Mouse (Mus musculus) layer of hippocampus, adult 6 months (tissue): Measurements from ENCODE around the gene Hist2h2ab. TPM values are rescaled to one million over a fixed set of nuclear protein-coding genes. Genes with fewer than 3 reads are reported as not detected.

Experiments
- long read RNA-seq, 2 experiments: library from polyadenylated mRNA; unstranded; transcript quantifications; one replicate each; pipeline ENCODE4 v2.0.0; 2019 to 2020
- microRNA-seq: library from miRNA; unstranded; fragments of <30 nt; microRNA quantifications from one replicate; pipeline ENCODE4 v1.2.0, GENCODE M21; 2020
- polyA plus RNA-seq: library from polyadenylated mRNA; unstranded; fragments of <200 nt; fragmentation: Nextera tagmentation; gene quantifications from 2 replicates; pipeline ENCODE4 v1.2.3, GENCODE M21; 2021

Gene Hist2h2ab
- 1.0 TPM in 1 of 2 replicates, not detected in the other for polyA plus RNA-seq
- long read RNA-seq, experiment 1: 0 reads
- long read RNA-seq, experiment 2: 0 reads

GRCm38 (mm10) chr3:96219661-96220130 is at the start of gene Hist2h2ab, which contains the start of gene Bola1:
Hist2h2ab (plus strand) TSS chr3:96219865.
Bola1 (minus strand) TSS chr3:96219709.

GRCm38 (mm10) chr3:96172197-96173178 is 47.2 kb upstream of the Hist2h2ab start, which contains the start of gene Sf3b4:
Sf3b4 (plus strand) TSS chr3:96172332.

GRCm38 (mm10) chr3:96180727-96181477 is 38.8 kb upstream of the Hist2h2ab start, which contains the start of gene Sv2a:
Sv2a (plus strand) TSS chr3:96181151.

GRCm38 (mm10) chr3:96220765-96221639 is 1.3 kb downstream of the Hist2h2ab start, which contains the start of the genes Hist2h2ac and Hist2h2be:
Hist2h2ac (minus strand) TSS chr3:96220880.
Hist2h2be (plus strand) TSS chr3:96221119.

GRCm38 (mm10) chr3:96238954-96239793 is 19.5 kb downstream of the Hist2h2ab start, which contains the start of gene Hist2h3c2:
Hist2h3c2 (minus strand) TSS chr3:96239127.

GRCm38 (mm10) chr3:96239949-96240798 is 20.5 kb downstream of the Hist2h2ab start, which contains the start of gene Hist2h2aa2:
Hist2h2aa2 (minus strand) TSS chr3:96240276.

GRCm38 (mm10) chr3:96245003-96245886 is 25.6 kb downstream of the Hist2h2ab start, which contains the start of gene Hist2h2aa1:
Hist2h2aa1 (plus strand) TSS chr3:96245497.

GRCm38 (mm10) chr3:96246427-96246856 is 26.8 kb downstream of the Hist2h2ab start, which contains the start of gene Hist2h3c1:
Hist2h3c1 (plus strand) TSS chr3:96246685.

GRCm38 (mm10) chr3:96262979-96263550 is 43.4 kb downstream of the Hist2h2ab start, which contains the start of gene Hist2h4:
Hist2h4 (minus strand) TSS chr3:96263311.

GRCm38 (mm10) chr3:96268051-96268775 is 48.5 kb downstream of the Hist2h2ab start, which contains the start of gene Hist2h3b:
Hist2h3b (plus strand) TSS chr3:96268654.

Small RNAs within 50 kb of the gene (microRNA-seq; reads per million reads assigned to microRNA genes)
- gene Gm44492: not detected
- gene Gm47311: not detected
- gene Gm47313: not detected

Other genes starting within 250 kb of the Hist2h2ab start
- 10.1 and 15.2 TPM in 2 replicates for gene Plekho1, start 223.9 kb upstream of the Hist2h2ab start, polyA plus RNA-seq
- 20.4 and 23.1 TPM in 2 replicates for gene Vps45, start 161.4 kb upstream of the Hist2h2ab start, polyA plus RNA-seq
- gene Otud7b, start 115.3 kb upstream of the Hist2h2ab start, polyA plus RNA-seq: 7.7 and 8.0 TPM in 2 replicates
- gene Mtmr11, start 57.9 kb upstream of the Hist2h2ab start, polyA plus RNA-seq: 2.4 and 3.0 TPM in 2 replicates
- gene Sf3b4, start 47.5 kb upstream of the Hist2h2ab start, polyA plus RNA-seq: 26.4 and 34.0 TPM in 2 replicates
- gene Sv2a, start 38.7 kb upstream of the Hist2h2ab start, polyA plus RNA-seq: 59.4 and 61.5 TPM in 2 replicates
- gene Bola1, start 156 bp upstream of the Hist2h2ab start, polyA plus RNA-seq: 77.8 and 84.9 TPM in 2 replicates
- 3.7 and 6.7 TPM in 2 replicates for gene Hist2h2ac, start 1.0 kb downstream of the Hist2h2ab start, polyA plus RNA-seq
- gene Hist2h2be, start 1.3 kb downstream of the Hist2h2ab start, polyA plus RNA-seq: 7.2 and 8.0 TPM in 2 replicates
- 1.7 and 2.9 TPM in 2 replicates for gene Hist2h3c2, start 19.3 kb downstream of the Hist2h2ab start, polyA plus RNA-seq
- 117 and 163 TPM in 2 replicates for gene Hist2h2aa2, start 20.4 kb downstream of the Hist2h2ab start, polyA plus RNA-seq
- 141 and 245 TPM in 2 replicates for gene Hist2h2aa1, start 25.6 kb downstream of the Hist2h2ab start, polyA plus RNA-seq
- gene Hist2h3c1, start 26.8 kb downstream of the Hist2h2ab start, polyA plus RNA-seq: not detected in 2 replicates
- gene Hist2h4, start 43.4 kb downstream of the Hist2h2ab start, polyA plus RNA-seq: 0.78 and 0.79 TPM in 2 replicates
- gene Hist2h3b, start 48.8 kb downstream of the Hist2h2ab start, polyA plus RNA-seq: 5.1 and 5.5 TPM in 2 replicates
- 0.53 TPM in 1 of 2 replicates, not detected in the other for gene Hist2h2bb, start 49.9 kb downstream of the Hist2h2ab start, polyA plus RNA-seq
- gene Fcgr1, start 74.1 kb downstream of the Hist2h2ab start, polyA plus RNA-seq: 2.1 and 3.1 TPM in 2 replicates
- 0.14 TPM in 1 of 2 replicates, not detected in the other for gene BC107364, start 232.4 kb downstream of the Hist2h2ab start, polyA plus RNA-seq